Mouse (Mus musculus) lung, postnatal 0 days (tissue): Measurements from ENCODE around the gene Dapk2.

ENCODE experiments used
- CTCF ChIP-seq: IDR thresholded peaks from 2 replicates; pipeline ENCODE4 v1.5.1; 2016; ENCODE audit warnings: antibody characterized with exemption, mild to moderate bottlenecking
- EP300 ChIP-seq: IDR thresholded peaks from 2 replicates; pipeline ENCODE4 v1.6.1; 2016; ENCODE audit warnings: antibody characterized with exemption, mild to moderate bottlenecking, control low read depth

- TF ChIP-seq CTCF (no peak), EP300 (no peak)
These were observed 147.4 kb downstream of the Dapk2 start for GRCm38 (mm10) chr9:66305121-66306112.
